Mouse (Mus musculus): ENCODE measurements around the gene Sds.

DNA sequence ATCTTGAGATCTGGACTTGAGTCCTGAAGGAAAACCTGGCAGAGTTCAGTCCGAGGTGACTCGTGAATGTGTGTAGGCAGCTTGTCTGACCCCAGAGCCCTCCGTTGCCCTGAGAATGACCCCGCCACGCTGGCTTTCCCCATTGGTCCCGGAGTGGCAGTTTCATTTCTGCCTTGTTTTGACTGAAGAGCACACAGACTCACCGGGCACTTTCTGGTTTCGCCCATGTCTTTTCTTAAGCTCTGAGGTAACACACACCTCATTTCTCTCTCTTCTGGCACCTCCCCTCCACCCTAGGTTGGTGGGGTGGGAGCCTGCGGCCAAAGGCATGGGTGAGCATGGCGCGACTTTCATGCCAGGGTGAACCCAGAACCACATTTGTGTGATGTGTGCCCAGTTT is 50.0 kb downstream of the Sds start:
- TF ChIP-seq POLR2A (IDR thresholded peaks at IDR 0.05; ENCODE audit: borderline replicate concordance, extremely low read depth, low read depth, low read length) (no peak), CTCF (IDR thresholded peaks at IDR 0.05; ENCODE audit: insufficient read depth, low read length) (no peak)

All from lung, adult 2 months (tissue).